Mouse (Mus musculus) ES-Bruce4 (cell line): ENCODE results near the gene Taf15.

Source experiments
- CTCF ChIP-seq: IDR thresholded peaks from one replicate; pipeline ENCODE4 v1.8.1; 2011; ENCODE audit warnings: low read depth, low read length
- POLR2A ChIP-seq: IDR thresholded peaks from one replicate; pipeline ENCODE4 v1.8.1; 2011; ENCODE audit warnings: low read length; ENCODE audit not compliant: insufficient read depth

DNA sequence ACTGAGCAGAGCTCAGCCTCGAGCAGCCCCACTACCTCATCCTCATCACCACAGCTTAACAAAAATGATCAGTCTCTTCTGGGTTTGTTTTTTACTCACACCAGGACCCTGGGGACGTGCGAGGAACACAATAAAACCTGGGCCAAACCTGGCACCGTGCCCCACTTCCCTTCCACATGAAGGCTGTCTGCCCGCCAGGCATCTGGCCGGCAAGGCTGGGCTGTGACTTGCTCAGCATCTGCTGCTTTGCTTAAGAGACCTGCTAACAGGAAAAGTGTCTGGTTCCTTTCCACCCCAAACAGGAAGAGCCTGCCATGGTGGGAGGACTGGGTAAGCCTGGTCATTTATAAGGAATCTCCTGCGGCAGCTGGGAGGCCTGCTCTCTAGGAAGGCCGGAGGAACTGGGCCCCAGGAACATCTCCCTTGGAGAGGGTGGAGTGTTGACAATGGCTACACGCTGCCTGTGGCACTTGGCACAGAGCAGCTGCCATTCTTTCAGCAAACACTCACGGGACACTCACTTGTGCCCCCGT is 5.7 kb upstream of the Taf15 start:
- TF ChIP-seq CTCF (no peak), POLR2A (no peak)
